Mouse (Mus musculus): ENCODE measurements around the gene Malsu1. TPM values are rescaled to one million over a fixed set of nuclear protein-coding genes. Genes with fewer than 3 reads are reported as not detected.

The Malsu1 gene
- polyA plus RNA-seq, 1 experiment = 11.5 TPM

DNA sequence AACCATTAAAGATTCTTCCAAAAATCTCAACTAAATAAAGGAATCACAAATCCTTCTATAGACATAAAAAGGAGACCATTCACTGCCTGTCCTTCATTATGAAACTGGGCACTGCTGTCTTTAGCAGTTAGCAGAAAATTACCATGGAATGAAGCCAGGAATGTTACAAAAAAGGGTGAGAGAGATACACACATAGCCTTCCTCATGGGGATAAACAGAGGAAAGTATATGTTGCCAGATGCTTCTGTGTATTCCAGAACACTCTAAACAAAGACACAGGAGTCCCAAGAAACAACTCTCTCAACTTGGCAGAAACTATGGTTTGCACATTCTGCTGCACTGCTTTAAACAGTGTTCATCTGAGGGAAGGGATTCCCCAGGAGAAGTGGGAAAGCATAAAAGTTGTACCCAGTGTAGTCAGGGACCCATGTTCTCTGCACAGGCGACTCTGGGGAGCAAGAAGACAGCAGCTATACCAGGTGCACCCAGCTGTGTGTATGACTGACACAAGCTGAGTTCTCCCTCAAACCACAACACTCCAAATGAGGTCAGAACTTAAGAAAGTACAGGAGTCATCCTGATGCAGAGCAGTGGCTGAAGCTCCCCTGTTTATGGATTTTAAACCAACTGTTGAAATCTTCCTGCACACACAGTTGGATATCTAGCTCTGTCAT is 46.0 kb downstream of the Malsu1 start:
- 43% methylated on average over 1 of the region's 1 CpGs for WGBS
- no peak overlapping the region for H3K4me3 ChIP-seq (replicated peaks; ENCODE audit: extremely low read depth, low read depth, low read length)
- DNase-seq = no peak
- TF ChIP-seq CTCF (IDR thresholded peaks at IDR 0.05; ENCODE audit: insufficient read depth, low read length) (no peak), POLR2A (IDR thresholded peaks at IDR 0.05; ENCODE audit: borderline replicate concordance, extremely low read depth, low read depth, low read length) (no peak)
- no peaks in the 10 kb centered on the region for H3K4me1 ChIP-seq (ENCODE audit: control insufficient read depth, insufficient read depth, low read length)

- DNase-seq = no peak
- no peaks in the 10 kb centered on the region for H3K4me1 ChIP-seq (ENCODE audit: control insufficient read depth, insufficient read depth, low read length)
- WGBS = 88% methylated on average over 3 of the region's 3 CpGs
- no peak overlapping the region for H3K4me3 ChIP-seq (replicated peaks; ENCODE audit: extremely low read depth, low read depth, low read length)
- TF ChIP-seq POLR2A (IDR thresholded peaks at IDR 0.05; ENCODE audit: borderline replicate concordance, extremely low read depth, low read depth, low read length) = no peak
- TF ChIP-seq CTCF (IDR thresholded peaks at IDR 0.05; ENCODE audit: insufficient read depth, low read length) = no peak
Observed at GRCm38 (mm10) chr6:49120370-49120769, 46.8 kb downstream of the Malsu1 start.

DNA sequence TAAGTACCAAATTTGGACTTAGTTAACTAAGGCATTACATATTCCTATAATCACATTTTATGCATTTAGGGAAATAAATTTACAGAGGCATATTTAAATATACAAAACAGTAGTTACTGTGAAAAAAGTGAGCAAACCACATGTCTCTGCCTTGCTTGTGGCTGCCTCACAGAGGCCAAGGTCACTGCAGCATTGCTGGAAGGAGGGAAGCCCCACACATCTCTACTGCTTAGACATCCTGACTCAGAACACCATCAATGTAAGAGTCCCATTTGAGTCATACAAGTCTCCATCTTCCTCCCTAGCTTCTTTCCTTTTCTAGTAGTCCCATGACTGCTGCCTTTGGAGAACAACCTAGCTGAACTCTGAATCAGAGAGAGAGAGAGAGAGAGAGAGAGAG is 56.7 kb downstream of the Malsu1 start:
- no peak for DNase-seq
- no peaks in the 10 kb centered on the region for H3K4me1 ChIP-seq (ENCODE audit: control insufficient read depth, insufficient read depth, low read length)
- TF ChIP-seq CTCF (IDR thresholded peaks at IDR 0.05; ENCODE audit: insufficient read depth, low read length) (no peak), POLR2A (IDR thresholded peaks at IDR 0.05; ENCODE audit: borderline replicate concordance, extremely low read depth, low read depth, low read length) (no peak)
- H3K4me3 ChIP-seq (replicated peaks; ENCODE audit: extremely low read depth, low read depth, low read length) = no peak overlapping the region

DNA sequence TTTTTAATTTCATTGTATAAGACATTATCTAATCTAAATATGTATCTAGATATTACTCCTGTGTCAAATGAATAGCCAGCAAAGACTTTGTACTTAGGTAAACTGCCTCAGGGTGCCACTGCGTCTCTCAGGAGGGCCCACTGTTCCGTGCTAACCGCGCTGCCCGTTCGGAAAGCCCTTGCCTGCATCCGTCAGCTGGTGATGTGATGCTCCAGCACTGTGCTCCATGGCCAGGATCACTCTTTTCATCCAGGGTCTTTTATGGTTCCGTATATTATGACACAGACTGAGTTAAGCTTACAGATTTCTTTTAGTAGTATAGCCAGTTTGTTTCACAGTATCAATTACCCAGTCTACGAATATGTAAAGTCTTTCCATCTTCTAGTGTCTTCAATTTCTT is 58.3 kb downstream of the Malsu1 start:
- H3K4me3 ChIP-seq (replicated peaks; ENCODE audit: extremely low read depth, low read depth, low read length) = no peak overlapping the region
- WGBS = 80% methylated on average over 9 of the region's 9 CpGs
- TF ChIP-seq POLR2A (IDR thresholded peaks at IDR 0.05; ENCODE audit: borderline replicate concordance, extremely low read depth, low read depth, low read length) = no peak
- no peak for TF ChIP-seq CTCF (IDR thresholded peaks at IDR 0.05; ENCODE audit: insufficient read depth, low read length)
- no peaks in the 10 kb centered on the region for H3K4me1 ChIP-seq (ENCODE audit: control insufficient read depth, insufficient read depth, low read length)
- no peak for DNase-seq

DNA sequence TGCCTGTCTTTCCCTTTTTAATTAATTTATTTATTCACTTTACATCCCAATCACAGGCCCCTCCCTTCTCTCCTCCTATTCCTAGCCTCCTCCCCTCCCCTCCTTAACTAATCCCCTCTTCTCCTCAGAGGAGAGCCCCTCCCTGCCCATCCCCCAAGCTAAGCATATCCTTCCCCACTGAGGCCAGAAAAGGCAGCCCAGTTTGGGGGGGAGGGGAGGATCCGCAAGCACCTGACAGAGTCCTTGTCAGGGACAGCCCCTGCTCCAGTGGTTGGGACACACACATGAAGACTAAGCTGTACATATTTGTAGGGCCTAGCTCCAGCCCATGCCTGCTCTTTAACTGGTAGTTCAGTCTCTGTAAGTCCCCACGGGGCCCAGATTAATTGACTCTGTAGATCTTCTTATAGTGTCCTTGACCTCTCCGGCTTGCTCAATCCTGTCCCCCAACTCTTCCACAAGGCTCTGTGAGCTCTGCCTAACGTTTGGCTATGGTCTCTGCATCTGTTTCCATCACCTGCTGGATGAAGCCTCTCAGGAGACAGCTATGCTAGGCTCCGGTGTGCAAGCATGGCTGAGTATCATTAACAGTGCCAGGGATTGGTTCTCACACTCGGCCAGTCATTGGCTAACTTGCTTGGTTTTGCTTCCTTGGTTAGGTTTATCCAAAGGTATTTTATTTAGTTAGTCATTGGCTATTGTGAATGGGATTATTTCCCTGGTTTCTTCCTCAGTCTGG is 58.9 kb downstream of the Malsu1 start:
- Histone ChIP-seq H3K4me1 (ENCODE audit: control insufficient read depth, insufficient read depth, low read length) (no peaks in the 10 kb centered on the region), H3K4me3 (replicated peaks; ENCODE audit: extremely low read depth, low read depth, low read length) (no peak overlapping the region)
- WGBS = 81% methylated on average over 6 of the region's 6 CpGs
- TF ChIP-seq POLR2A (IDR thresholded peaks at IDR 0.05; ENCODE audit: borderline replicate concordance, extremely low read depth, low read depth, low read length) (no peak), CTCF (IDR thresholded peaks at IDR 0.05; ENCODE audit: insufficient read depth, low read length) (no peak)
- DNase-seq = no peak

Other genes starting within 250 kb of the Malsu1 start
- gene Tmem176a, start 232.9 kb upstream of the Malsu1 start, polyA plus RNA-seq (2012; rRNA removed) = 254 and 269 TPM in 2 replicates
- 521 and 609 TPM in 2 replicates for gene Tmem176b, start 232.3 kb upstream of the Malsu1 start, polyA plus RNA-seq (2012; rRNA removed)
- gene Aoc1, start 200.9 kb upstream of the Malsu1 start, polyA plus RNA-seq (2012; rRNA removed) = 4.8 and 8.1 TPM in 2 replicates
- gene 1600015I10Rik, start 143.9 kb upstream of the Malsu1 start, polyA plus RNA-seq (2012; rRNA removed) = not detected in 2 replicates
- gene Doxl2, start 98.8 kb upstream of the Malsu1 start, polyA plus RNA-seq (2012; rRNA removed) = not detected in 2 replicates
- gene Svs1, start 86.9 kb upstream of the Malsu1 start, polyA plus RNA-seq (2012; rRNA removed) = not detected in 2 replicates
- gene Gpnmb, start 37.2 kb upstream of the Malsu1 start, polyA plus RNA-seq (2012; rRNA removed) = 25.7 and 28.8 TPM in 2 replicates
- gene Igf2bp3, start 141.2 kb downstream of the Malsu1 start, polyA plus RNA-seq (2012; rRNA removed) = 0.03 and 0.07 TPM in 2 replicates
- gene Tra2a, start 190.2 kb downstream of the Malsu1 start, polyA plus RNA-seq (2012; rRNA removed) = 30.8 and 41.0 TPM in 2 replicates
- 5.0 and 5.7 TPM in 2 replicates for gene Ccdc126, start 245.5 kb downstream of the Malsu1 start, polyA plus RNA-seq (2012; rRNA removed)